Mouse (Mus musculus) spleen, postnatal 10 days (tissue): ENCODE measurements around the gene Arl6ip4.

Source experiments
- DNase-seq, 2 experiments: peaks; one replicate each; pipeline ENCODE4 v3.0.0; 2021 to 2022; ENCODE audit warnings: low spot score in 2 of 2

Arl6ip4 gene

GRCm38 (mm10) chr5:124115990-124116845 is at the start of gene Arl6ip4:
Gene Arl6ip4, plus strand, starts transcription at chr5:124116089.
- DNase-seq: peak; percentile 81 to 86

GRCm38 (mm10) chr5:124069657-124070056 is 46.2 kb upstream of the Arl6ip4 start:
- DNase-seq: no peak

DNA sequence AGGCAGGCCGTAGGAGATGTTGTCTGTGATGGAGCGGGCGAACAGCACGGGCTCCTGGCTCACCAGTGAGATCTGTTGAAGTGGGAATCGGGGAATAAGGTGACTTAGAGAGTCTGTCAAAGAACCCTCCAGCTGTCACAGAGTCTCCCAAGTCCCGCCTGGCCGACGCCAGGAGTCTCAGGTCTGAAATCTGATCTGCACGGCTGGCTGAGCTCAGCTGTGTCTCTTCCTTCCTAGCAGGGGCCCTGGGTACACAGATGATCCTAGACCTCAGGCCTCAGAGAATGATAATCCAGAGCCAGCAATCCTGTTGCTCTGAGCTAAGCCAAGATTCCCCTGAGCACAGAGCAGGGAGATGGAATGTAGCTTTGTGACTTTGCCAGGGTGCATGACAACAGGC is 42.2 kb upstream of the Arl6ip4 start:
- DNase-seq: no peak

DNA sequence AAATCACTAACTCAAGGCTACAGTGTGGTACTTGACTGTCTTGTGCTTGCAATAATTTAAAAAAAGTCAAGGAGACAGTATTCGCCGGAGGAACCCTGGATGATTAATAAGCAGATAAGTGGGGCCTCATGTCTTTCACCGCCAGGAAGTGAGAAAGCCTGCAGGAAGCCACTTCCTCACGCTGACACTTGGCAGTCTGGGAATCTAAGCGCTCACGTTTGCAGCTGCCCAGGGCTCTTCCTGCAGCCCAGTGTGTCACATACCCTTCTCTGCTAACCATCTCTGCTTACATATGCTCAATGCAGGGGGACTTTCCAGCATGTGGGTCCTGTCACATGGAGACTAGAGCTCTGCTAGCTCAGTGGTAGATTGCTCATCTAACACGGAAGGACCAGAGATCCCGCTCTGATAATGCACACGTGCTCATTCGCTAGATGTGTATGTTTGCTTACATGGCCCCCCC is 41.0 kb upstream of the Arl6ip4 start:
- no peak for DNase-seq

DNA sequence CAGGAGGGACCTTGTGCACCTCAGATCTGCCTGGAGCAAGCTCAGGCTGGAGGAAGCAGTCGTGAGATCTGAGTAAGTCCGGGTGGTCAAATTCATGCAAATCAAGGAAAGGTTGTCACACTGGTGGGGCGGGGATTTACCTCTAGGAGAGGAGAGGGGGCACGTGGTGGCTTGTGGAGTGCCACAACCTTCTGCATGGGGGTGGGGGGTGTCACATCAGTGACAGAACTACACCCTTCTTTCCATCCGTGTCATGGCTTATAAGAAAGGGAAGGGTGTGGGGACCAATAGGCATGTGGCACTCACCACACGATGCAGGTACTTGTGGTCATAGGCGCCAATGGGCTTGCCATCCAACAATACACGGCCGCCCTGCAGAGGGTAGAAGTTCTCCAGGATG is 40.2 kb upstream of the Arl6ip4 start:
- DNase-seq: no peak

DNA sequence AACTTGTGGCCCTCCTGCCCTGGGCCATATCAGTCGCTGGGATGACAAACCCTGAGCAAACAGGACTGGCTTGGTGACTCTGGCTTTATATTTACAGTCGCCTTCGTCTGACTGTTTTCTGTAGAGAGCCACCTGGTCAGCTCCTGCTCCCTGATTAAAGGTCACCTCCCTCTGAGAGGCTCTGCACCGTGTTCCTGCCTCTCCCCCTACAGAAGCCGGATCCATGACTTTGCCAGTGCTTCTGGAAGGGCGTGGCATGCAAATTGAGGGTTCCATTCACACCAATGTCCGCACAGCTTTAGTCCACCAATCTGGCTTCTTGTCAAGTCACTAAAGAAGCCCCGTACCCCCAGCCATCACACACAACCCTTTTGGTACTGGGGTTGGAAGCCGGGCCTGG is 39.3 kb upstream of the Arl6ip4 start:
- DNase-seq: no peak

- DNase-seq: no peak
Observed at GRCm38 (mm10) chr5:124077241-124077640, 38.6 kb upstream of the Arl6ip4 start.

DNA sequence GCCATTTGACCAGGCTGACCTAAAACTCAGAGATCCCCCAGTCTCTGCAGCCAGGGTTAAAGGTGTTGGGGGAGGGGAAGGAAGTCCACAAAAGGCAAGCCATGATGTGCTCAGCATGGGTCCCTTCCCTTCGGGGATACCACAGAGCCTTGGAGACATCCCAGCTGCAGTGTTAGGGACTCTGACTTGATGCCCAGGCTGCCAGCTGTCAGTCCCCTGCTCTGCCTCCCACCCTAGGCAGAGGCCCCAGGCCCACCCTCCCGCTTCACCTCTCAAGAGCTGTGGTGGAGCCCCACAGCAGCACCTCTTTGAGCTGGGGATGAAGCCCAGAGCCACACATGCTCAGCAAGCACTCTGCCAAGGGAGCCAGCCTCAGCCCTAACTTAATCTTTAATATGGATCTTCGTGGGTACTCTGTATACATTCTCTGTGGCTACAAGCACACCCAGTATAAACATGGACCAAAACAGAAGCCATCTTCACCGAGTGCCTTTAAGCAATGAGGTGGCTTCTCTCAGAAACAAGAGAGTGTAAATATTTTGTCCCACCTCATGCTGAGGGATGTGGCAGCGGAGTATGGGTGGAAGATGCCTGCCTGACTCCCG is 37.9 kb upstream of the Arl6ip4 start:
- no peak for DNase-seq

DNA sequence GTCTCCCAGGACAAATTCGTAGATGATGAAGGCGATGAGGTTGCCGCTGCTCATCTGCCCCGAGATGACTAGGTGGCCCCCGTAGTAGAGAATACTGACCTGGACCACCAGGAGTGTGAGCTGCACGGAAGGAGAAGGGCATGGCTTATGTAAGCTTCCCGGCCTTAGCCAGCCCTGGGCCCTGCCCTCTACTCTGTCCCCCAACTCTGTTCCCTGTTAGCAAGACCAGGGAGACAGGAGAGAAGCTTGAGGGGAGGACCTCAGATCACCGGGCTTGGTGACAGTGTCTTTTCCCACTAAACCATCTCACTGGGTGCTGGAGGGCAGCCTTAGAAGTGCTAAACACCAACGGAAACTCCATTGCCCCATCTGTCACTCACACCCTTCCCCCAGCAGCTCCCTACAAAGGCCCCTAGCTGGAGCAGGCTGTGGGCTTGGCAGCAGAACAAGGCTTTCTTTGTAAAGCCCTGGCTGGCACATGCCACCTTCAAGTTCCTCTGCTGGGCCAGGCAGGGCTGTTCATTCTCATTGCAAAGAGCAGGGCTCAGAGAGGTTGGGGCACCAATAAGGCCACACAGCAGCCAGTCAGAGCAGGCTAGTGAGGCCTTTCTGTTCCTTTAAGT is 37.0 kb upstream of the Arl6ip4 start:
- peak in 1 of 2 experiments; percentile 28 for DNase-seq

GRCm38 (mm10) chr5:124079880-124080279 is 36.0 kb upstream of the Arl6ip4 start:
- DNase-seq: peak in 1 of 2 experiments; percentile 32

- DNase-seq: no peak
Observed at GRCm38 (mm10) chr5:124082447-124082846, 33.4 kb upstream of the Arl6ip4 start.

- no peak for DNase-seq
Observed at GRCm38 (mm10) chr5:124082941-124083688, 32.8 kb upstream of the Arl6ip4 start.

DNA sequence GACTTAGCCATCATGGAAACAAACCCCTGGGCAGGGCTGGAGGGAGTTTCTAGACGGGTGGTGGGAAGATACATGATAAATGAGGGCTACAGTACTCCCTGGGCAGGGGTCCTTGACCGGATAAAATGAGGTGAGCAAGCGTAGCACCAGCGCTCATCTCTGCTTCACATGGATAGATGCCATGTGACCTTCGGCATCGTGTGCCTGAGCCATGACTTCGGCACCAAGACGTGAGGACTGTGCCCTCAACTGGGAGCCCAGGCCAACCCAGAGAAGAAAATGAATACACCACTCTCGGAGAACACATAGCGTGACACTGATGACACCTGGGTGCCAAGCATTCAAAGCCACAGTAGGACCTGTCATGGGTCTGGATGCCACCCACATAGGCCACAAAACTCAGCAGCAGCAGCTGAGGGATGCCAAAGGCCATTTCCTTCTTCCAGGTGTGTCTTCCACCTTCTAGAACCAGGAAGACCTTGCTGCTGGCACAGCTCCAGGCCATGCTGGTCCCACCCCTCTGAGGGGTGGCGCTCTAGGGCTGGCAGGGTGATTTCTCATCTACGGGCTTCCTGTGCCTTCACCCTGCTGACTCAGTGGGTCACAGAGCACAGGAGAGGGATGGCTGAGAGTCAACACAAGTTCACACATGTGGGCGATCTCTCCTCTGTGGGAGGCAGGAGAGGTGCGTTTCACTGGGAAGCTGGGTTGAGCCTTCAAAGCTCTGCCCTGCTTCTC is 31.9 kb upstream of the Arl6ip4 start:
- DNase-seq: peak in 1 of 2 experiments; percentile 37

GRCm38 (mm10) chr5:124084588-124085173 is 31.2 kb upstream of the Arl6ip4 start:
- peak; percentile 85 to 93 for DNase-seq

DNA sequence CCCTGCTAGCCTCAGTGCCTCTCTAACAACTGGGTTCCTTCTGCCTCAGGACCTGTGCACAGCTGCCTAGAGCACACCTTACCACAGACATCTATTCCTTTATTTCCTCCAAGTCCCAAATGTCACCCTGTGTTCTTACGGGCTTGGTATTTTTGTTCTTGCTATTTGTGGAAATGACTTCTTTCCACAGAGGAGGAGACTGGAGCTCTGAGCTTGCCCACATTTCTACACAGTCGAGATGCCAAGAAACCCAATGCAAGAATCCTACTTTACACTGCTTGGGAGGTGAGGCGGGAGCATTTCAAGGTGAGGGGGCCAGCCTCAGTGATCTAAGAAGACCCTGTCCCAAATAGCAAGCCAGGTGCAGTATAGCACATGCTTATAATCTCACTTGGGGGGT is 30.4 kb upstream of the Arl6ip4 start:
- DNase-seq: no peak

DNA sequence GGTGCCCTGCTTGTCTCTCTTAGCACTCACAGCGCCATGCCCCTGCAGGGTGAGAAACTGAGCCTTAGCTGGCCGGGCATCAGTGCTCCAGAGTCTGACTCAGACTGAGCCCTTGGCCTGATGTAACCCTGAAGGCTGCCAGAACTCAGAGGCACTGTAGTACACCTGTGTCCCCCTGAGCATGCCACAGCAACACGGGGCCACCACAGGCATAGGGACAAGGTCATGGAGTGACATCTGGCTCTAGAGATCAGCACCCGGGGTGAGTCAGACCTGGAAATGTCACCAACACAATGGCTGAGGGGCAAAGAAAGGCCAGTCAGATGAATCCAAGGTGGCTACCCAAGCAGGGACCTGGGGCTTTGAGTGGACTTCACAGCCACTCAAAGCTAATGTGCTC is 29.0 kb upstream of the Arl6ip4 start:
- no peak for DNase-seq

DNA sequence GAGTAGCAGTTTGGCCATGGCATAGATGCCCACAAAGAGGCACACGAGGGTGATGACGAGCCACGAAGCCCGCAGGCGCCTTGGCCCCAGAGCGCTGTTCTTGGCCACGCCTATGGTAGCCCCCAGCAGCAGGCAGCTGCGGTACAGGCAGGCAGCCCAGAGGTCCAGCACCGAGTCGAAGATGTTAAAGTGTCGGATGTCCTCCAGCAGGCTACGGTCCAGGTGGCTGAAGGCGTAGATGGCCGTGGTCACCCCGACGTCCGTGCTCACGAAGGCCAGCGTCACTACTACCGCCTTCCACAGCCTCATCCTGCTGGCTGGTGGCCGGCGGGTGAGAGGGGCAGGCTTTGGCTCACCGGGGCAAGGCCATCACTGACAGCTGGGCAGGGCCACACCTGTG is 26.0 kb upstream of the Arl6ip4 start:
- DNase-seq: no peak

DNA sequence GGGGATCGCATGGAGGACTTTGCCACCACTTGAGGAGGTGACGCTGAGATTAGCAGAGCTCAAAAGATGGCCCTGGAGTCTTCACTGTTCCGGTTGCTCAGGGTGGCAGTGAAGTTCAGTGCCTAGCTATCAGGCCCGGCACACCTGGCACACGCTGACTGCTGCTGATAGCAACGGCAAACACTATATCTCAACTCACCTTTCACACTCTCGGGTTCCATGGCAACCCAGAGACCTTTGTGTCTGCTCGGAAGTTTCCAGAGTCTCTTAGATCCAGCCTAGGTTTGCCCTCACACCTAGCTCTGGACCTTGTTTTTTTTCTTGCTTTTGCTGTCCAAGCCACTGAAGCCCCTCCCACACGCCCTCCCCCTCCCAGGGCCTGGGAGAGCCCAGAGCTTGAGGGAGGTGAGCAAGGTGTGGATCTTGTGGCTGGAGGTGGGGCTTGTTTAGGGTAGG is 23.9 kb upstream of the Arl6ip4 start:
- DNase-seq: peak; percentile 62 to 78

DNA sequence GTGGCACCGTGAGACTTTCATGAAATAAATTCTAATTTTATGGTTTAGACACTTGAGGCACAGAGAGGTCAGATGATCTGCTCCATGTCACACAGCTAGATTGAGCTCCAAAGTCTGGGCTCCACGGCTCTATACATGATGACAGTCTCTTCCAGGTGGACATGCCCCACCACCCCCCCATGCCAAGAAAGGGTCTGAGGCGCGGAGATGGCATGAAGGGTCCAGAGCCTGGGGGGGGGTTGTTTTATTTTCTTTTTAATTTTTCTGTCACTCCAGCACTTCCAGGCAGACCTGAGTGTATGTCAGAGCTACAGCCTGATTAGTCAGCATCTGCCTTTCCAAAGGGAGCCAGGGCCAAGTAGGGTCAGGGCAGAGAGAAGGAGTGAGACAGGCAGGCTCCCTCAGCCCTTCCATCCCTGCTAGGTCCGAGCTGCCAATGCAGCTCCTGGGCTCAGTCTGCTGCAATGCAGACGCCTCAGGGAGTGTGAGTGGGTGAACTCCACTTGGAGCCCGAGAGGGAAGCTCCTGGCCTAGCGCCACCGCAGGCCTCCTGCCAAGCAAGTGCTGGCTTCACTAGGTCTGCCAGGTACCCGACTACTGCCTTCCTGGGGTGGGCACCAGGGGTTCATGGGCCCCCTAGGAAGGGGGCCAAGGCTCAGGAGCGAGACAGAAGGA is 22.6 kb upstream of the Arl6ip4 start:
- peak; percentile 46 to 47 for DNase-seq
